Mouse (Mus musculus): ENCODE measurements around the gene Fhl3.
A peak's percentile ranks its signal among the peaks of the same experiment; 100 is the strongest.

Gene Fhl3

GRCm38 (mm10) chr4:124700248-124700971 lies at the start of gene Fhl3:
Fhl3 (plus strand) TSS chr4:124700701.
- peak; percentile 86 for DNase-seq

GRCm38 (mm10) chr4:124652886-124653285 lies 47.6 kb upstream of the Fhl3 start:
- peak; percentile 57 for DNase-seq

- no peak for DNase-seq
These were observed 44.0 kb upstream of the Fhl3 start, which contains the start of gene Pou3f1 for GRCm38 (mm10) chr4:124656518-124656853. Pou3f1 (plus strand) TSS chr4:124656807.

GRCm38 (mm10) chr4:124656854-124657650 lies 43.4 kb upstream of the Fhl3 start:
- peak; percentile 89 for DNase-seq

- DNase-seq, result no peak
These were observed 42.7 kb upstream of the Fhl3 start for GRCm38 (mm10) chr4:124657781-124658180.

GRCm38 (mm10) chr4:124658412-124658851 lies 42.1 kb upstream of the Fhl3 start:
- DNase-seq, result peak; percentile 12

GRCm38 (mm10) chr4:124659251-124660217 lies 41.0 kb upstream of the Fhl3 start:
- peak; percentile 9 for DNase-seq

GRCm38 (mm10) chr4:124660603-124661002 lies 39.9 kb upstream of the Fhl3 start:
- DNase-seq, result no peak

GRCm38 (mm10) chr4:124663034-124663433 lies 37.5 kb upstream of the Fhl3 start:
- peak; percentile 13 for DNase-seq

- no peak for DNase-seq
These were observed 36.3 kb upstream of the Fhl3 start for GRCm38 (mm10) chr4:124664185-124664584.

- DNase-seq, result no peak
These were observed 35.9 kb upstream of the Fhl3 start for GRCm38 (mm10) chr4:124664604-124665003.

GRCm38 (mm10) chr4:124667476-124668033 lies 32.9 kb upstream of the Fhl3 start:
- DNase-seq, result no peak

- no peak for DNase-seq
These were observed 32.4 kb upstream of the Fhl3 start for GRCm38 (mm10) chr4:124668078-124668477.

GRCm38 (mm10) chr4:124670232-124670631 lies 30.3 kb upstream of the Fhl3 start:
- peak; percentile 57 for DNase-seq

GRCm38 (mm10) chr4:124671583-124671982 lies 28.9 kb upstream of the Fhl3 start:
- no peak for DNase-seq

GRCm38 (mm10) chr4:124672347-124673320 lies 27.9 kb upstream of the Fhl3 start:
- DNase-seq, result no peak

- DNase-seq, result no peak
These were observed 26.0 kb upstream of the Fhl3 start for GRCm38 (mm10) chr4:124674334-124675032.

- peak; percentile 65 for DNase-seq
These were observed 25.5 kb upstream of the Fhl3 start for GRCm38 (mm10) chr4:124675037-124675436.

- no peak for DNase-seq
These were observed 24.5 kb upstream of the Fhl3 start for GRCm38 (mm10) chr4:124675958-124676357.

GRCm38 (mm10) chr4:124682270-124682669 lies 18.2 kb upstream of the Fhl3 start:
- DNase-seq, result no peak

GRCm38 (mm10) chr4:124683474-124683873 lies 17.0 kb upstream of the Fhl3 start:
- no peak for DNase-seq

Measured in kidney, postnatal 14 days (tissue).